Mouse (Mus musculus): ENCODE measurements at regions not wholly inside any gene's neighbourhood (a gene's known extent, or its start where the extent isn't known, plus 50 kb on each side); places are given as distances from the start of the nearest gene placed in this dataset.

GRCm38 (mm10) chr1:73715571-73715970 is 408.7 kb downstream of the Tns1 start:
- no peak overlapping the region for H3K27ac ChIP-seq (ENCODE audit: control insufficient read depth, low read depth, low read length)
- H3K4me1 ChIP-seq (ENCODE audit: control insufficient read depth in 1 of 2, insufficient read depth in 2 of 2, low read length in 2 of 2): no peaks in the 10 kb centered on the region
- no peaks in the 10 kb centered on the region for H3K9me3 ChIP-seq (replicated peaks; ENCODE audit: insufficient read depth, low read length)
- H3K27me3 ChIP-seq (ENCODE audit: control insufficient read depth in 1 of 2, insufficient read depth in 2 of 2, low read length in 2 of 2): no peaks in the 10 kb centered on the region
- no peak for DNase-seq (ENCODE audit: low read depth, low spot score)
- TF ChIP-seq EP300 (IDR thresholded peaks at IDR 0.05; ENCODE audit: low read depth in 1 of 2, low read length in 2 of 2) (no peak), RAD21 (IDR thresholded peaks at IDR 0.05; ENCODE audit: low read depth, low read length) (no peak), MEF2A (IDR thresholded peaks at IDR 0.05; ENCODE audit: extremely low read depth, insufficient replicate concordance, low read depth, low read length, poor library complexity, severe bottlenecking) (no peak), BHLHE40 (IDR thresholded peaks at IDR 0.05; ENCODE audit: borderline replicate concordance, low read depth, low read length) (no peak), POLR2AphosphoS2 (IDR thresholded peaks at IDR 0.05; ENCODE audit: low read length) (no peak), MAX (IDR thresholded peaks at IDR 0.05; ENCODE audit: low read length) (no peak), TBP (IDR thresholded peaks at IDR 0.05; ENCODE audit: low read depth, low read length) (no peak), MXI1 (IDR thresholded peaks at IDR 0.05; ENCODE audit: low read depth, low read length) (no peak), E2F4 (IDR thresholded peaks at IDR 0.05; ENCODE audit: borderline replicate concordance, low read depth, low read length) (no peak), RCOR1 (IDR thresholded peaks at IDR 0.05; ENCODE audit: low read depth, low read length) (no peak), ELF1 (IDR thresholded peaks at IDR 0.05; ENCODE audit: low read depth, low read length) (no peak)
- no peak overlapping the region for H3K4me3 ChIP-seq (ENCODE audit: control insufficient read depth in 1 of 2, insufficient read depth in 1 of 2, low read depth in 2 of 2, low read length in 2 of 2)
- no peaks in the 10 kb centered on the region for H3K79me2 ChIP-seq (ENCODE audit: control insufficient read depth, insufficient read depth, low read length, poor library complexity)
- no peaks in the 10 kb centered on the region for H3K36me3 ChIP-seq (ENCODE audit: control insufficient read depth in 1 of 2, insufficient read depth in 2 of 2, low read length in 2 of 2)
- no peak overlapping the region for H3K9ac ChIP-seq (ENCODE audit: control insufficient read depth, low read depth, low read length, poor library complexity, severe bottlenecking)

- H3K27me3 ChIP-seq (ENCODE audit: control insufficient read depth in 1 of 2, insufficient read depth in 2 of 2, low read length in 2 of 2): no peaks in the 10 kb centered on the region
- H3K4me3 ChIP-seq (ENCODE audit: control insufficient read depth in 1 of 2, insufficient read depth in 1 of 2, low read depth in 2 of 2, low read length in 2 of 2): no peak overlapping the region
- TF ChIP-seq HCFC1 (IDR thresholded peaks at IDR 0.05; ENCODE audit: low read depth, low read length) (no peak), RCOR1 (IDR thresholded peaks at IDR 0.05; ENCODE audit: low read depth, low read length) (no peak), GABPA (IDR thresholded peaks at IDR 0.05; ENCODE audit: low read depth, low read length) (no peak), ELF1 (IDR thresholded peaks at IDR 0.05; ENCODE audit: low read depth, low read length) (no peak), NELFE (IDR thresholded peaks at IDR 0.05; ENCODE audit: low read depth, low read length) (no peak), TBP (IDR thresholded peaks at IDR 0.05; ENCODE audit: low read depth, low read length) (no peak), E2F4 (IDR thresholded peaks at IDR 0.05; ENCODE audit: borderline replicate concordance, low read depth, low read length) (no peak), ZMIZ1 (IDR thresholded peaks at IDR 0.05; ENCODE audit: low read depth, low read length) (no peak), TAL1 (IDR thresholded peaks at IDR 0.05; ENCODE audit: low read length) (no peak), POLR2AphosphoS5 (IDR thresholded peaks at IDR 0.05; ENCODE audit: borderline replicate concordance, low read depth, low read length) (no peak), CHD1 (IDR thresholded peaks at IDR 0.05; ENCODE audit: low read depth, low read length) (no peak), CTCF (IDR thresholded peaks at IDR 0.05 in 2 of 3, conservative IDR thresholded peaks at IDR 0.05 in 1 of 3; ENCODE audit: control insufficient read depth in 1 of 3, insufficient read depth in 1 of 3, low read depth in 2 of 3, low read length in 3 of 3, poor library complexity in 1 of 3, severe bottlenecking in 1 of 3) (no peak), UBTF (IDR thresholded peaks at IDR 0.05; ENCODE audit: borderline replicate concordance, insufficient read depth, low read depth, low read length) (no peak), RAD21 (IDR thresholded peaks at IDR 0.05; ENCODE audit: low read depth, low read length) (no peak)
- no peaks in the 10 kb centered on the region for H3K79me2 ChIP-seq (ENCODE audit: control insufficient read depth, insufficient read depth, low read length, poor library complexity)
- DNase-seq (ENCODE audit: low read depth, low spot score): no peak
- no peaks in the 10 kb centered on the region for H3K36me3 ChIP-seq (ENCODE audit: control insufficient read depth in 1 of 2, insufficient read depth in 2 of 2, low read length in 2 of 2)
- no peaks in the 10 kb centered on the region for H3K4me1 ChIP-seq (ENCODE audit: control insufficient read depth in 1 of 2, insufficient read depth in 2 of 2, low read length in 2 of 2)
- H3K27ac ChIP-seq (ENCODE audit: control insufficient read depth, low read depth, low read length): no peak overlapping the region
- no peak overlapping the region for H3K9ac ChIP-seq (ENCODE audit: control insufficient read depth, low read depth, low read length, poor library complexity, severe bottlenecking)
- no peaks in the 10 kb centered on the region for H3K9me3 ChIP-seq (replicated peaks; ENCODE audit: insufficient read depth, low read length)
Observed at GRCm38 (mm10) chr1:73702428-73702842, 421.8 kb downstream of the Tns1 start.
